Mouse (Mus musculus) liver, embryonic 15.5 days (tissue): ENCODE data around the gene Stn1. TPM values are rescaled to one million over a fixed set of nuclear protein-coding genes. Genes with fewer than 3 reads are reported as not detected.
A peak's percentile ranks its signal among the peaks of the same experiment; 100 is the strongest.

Source experiments
- ATAC-seq: fragments of 200-750 bp; cut with Nextera tagmentation; 2 replicates; pipeline ENCODE4 v1.8.0; 2017; ENCODE audit warnings: moderate number of reproducible peaks, mild to moderate bottlenecking, moderate library complexity; ENCODE audit not compliant: insufficient read depth
- H3K27ac ChIP-seq: fragments of 300-500 bp; sonication (generic); replicated peaks from 2 replicates; pipeline ENCODE4 v1.5.1; 2015; ENCODE audit warnings: mild to moderate bottlenecking, inconsistent platforms
- H3K27me3 ChIP-seq: fragments of 300-500 bp; sonication (generic); 2 replicates; pipeline ENCODE4 v1.6.1; 2015; ENCODE audit warnings: mild to moderate bottlenecking, inconsistent platforms
- H3K36me3 ChIP-seq: fragments of 300-500 bp; sonication (generic); replicated peaks from 2 replicates; pipeline ENCODE4 v1.6.1; 2015; ENCODE audit warnings: moderate library complexity, mild to moderate bottlenecking, inconsistent platforms
- H3K4me1 ChIP-seq: fragments of 300-500 bp; sonication (generic); replicated peaks from 2 replicates; pipeline ENCODE4 v1.6.1; 2015; ENCODE audit warnings: inconsistent platforms
- H3K4me2 ChIP-seq: fragments of 300-500 bp; sonication (generic); 2 replicates; pipeline ENCODE4 v1.6.1; 2015; ENCODE audit warnings: moderate library complexity, mild to moderate bottlenecking, inconsistent platforms
- H3K4me3 ChIP-seq: fragments of 300-500 bp; sonication (generic); replicated peaks from 2 replicates; pipeline ENCODE4 v1.5.1; 2015; ENCODE audit warnings: mild to moderate bottlenecking, inconsistent platforms
- H3K9ac ChIP-seq: fragments of 300-500 bp; sonication (generic); 2 replicates; pipeline ENCODE4 v1.6.1; 2015; ENCODE audit warnings: moderate library complexity, mild to moderate bottlenecking, inconsistent platforms
- H3K9me3 ChIP-seq: fragments of 300-500 bp; sonication (generic); replicated peaks from 2 replicates; pipeline ENCODE4 v1.6.1; 2016; ENCODE audit warnings: inconsistent platforms
- WGBS: fragments of 180-500 bp; shearing (Covaris S2); methylation state at CpG from one replicate; pipeline ENCODE4 v1.1.7; 2015; ENCODE audit warnings: mixed read lengths; ENCODE audit not compliant: insufficient replicate concordance; 5-methylcytosine and 5-hydroxymethylcytosine counted together
- polyA plus RNA-seq: library from polyadenylated mRNA; unstranded; fragments of >200 nt; fragmentation: Nextera tagmentation; extraction: Ambion mirVana; gene quantifications from 2 replicates; pipeline ENCODE4 v1.2.1, GENCODE M21; 2015

Gene Stn1
- polyA plus RNA-seq, 1 experiment from 2014 or later, result 8.4 TPM

DNA sequence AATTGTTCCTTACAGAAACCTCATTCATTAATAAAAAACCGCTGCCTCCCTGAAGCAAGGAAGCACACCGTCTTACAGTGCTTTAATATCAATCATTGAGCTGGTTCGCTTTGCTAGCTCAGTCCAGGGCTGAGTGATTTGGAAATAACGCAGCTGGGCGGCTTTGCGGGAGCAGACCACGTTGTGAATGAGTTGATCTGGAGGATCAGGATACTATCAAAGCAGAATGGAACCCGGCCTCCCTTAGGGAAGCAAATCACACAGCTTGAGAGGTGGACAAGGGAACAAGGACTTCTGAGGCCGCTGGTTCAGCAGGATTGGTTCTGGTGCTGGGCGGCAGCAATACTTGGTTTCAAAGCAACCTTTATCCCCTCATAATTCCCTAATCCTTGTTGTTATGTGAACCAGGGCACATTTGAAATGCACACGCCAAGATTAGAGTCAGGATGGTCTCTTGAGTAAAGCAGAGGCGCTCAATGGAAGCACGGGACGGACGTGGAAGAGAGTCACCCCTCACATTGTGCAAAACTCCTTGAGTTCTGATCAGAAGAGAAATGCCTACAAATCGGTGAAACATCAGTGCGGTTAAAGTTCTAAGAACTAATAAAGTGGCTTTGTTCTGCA is 27.8 kb upstream of the Stn1 start:
- Histone ChIP-seq H3K4me3 (no peak overlapping the region), H3K9me3 (no peaks in the 10 kb centered on the region), H3K27ac (no peak overlapping the region), H3K4me2 (no peak overlapping the region), H3K36me3 (no peaks in the 10 kb centered on the region), H3K4me1 (peaks cover 26% of the 10 kb centered on the region), H3K27me3 (no peaks in the 10 kb centered on the region; the same call in 1 of the 2 replicates), H3K9ac (no peak overlapping the region)
- WGBS, result 75% methylated on average over 17 of the region's 17 CpGs
- ATAC-seq, result no peak

DNA sequence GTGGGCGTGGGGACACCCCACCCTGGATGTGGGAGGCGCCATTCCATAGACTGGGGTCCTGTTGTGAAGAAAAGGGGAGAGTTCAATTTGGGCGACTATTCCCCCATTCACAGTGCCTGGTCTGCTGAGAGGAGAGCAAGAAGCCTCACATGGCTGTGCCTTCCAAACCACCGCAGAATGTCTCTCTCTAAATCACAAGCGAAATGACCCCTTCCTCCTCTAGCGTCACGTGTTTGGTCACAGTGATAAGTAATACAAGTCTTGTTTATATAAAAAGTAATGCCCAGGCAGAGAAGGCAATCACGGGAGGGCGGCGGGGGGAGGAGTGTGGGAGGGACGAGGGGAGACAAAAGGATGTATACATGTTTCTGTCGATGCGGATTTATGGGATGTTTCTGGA is 26.4 kb upstream of the Stn1 start:
- no peaks in the 10 kb centered on the region for H3K27me3 ChIP-seq
- peaks cover 33% of the 10 kb centered on the region for H3K4me1 ChIP-seq
- H3K9ac ChIP-seq, result no peak overlapping the region
- H3K4me2 ChIP-seq, result no peak overlapping the region
- no peak for ATAC-seq
- H3K4me3 ChIP-seq, result no peak overlapping the region
- whole genome bisulfite sequencing, result 56% methylated on average over 13 of the region's 13 CpGs
- no peak overlapping the region for H3K27ac ChIP-seq
- H3K9me3 ChIP-seq, result no peaks in the 10 kb centered on the region
- H3K36me3 ChIP-seq, result no peaks in the 10 kb centered on the region

- Histone ChIP-seq H3K4me3 (no peak overlapping the region), H3K4me2 (no peak overlapping the region), H3K27me3 (no peaks in the 10 kb centered on the region), H3K9me3 (no peaks in the 10 kb centered on the region), H3K4me1 (peaks cover 33% of the 10 kb centered on the region), H3K36me3 (no peaks in the 10 kb centered on the region), H3K27ac (no peak overlapping the region), H3K9ac (no peak overlapping the region)
- ATAC-seq, result no peak
- WGBS, result 55% methylated on average over 5 of the region's 5 CpGs
Measured at GRCm38 (mm10) chr19:47561996-47562441, 24.7 kb upstream of the Stn1 start.

DNA sequence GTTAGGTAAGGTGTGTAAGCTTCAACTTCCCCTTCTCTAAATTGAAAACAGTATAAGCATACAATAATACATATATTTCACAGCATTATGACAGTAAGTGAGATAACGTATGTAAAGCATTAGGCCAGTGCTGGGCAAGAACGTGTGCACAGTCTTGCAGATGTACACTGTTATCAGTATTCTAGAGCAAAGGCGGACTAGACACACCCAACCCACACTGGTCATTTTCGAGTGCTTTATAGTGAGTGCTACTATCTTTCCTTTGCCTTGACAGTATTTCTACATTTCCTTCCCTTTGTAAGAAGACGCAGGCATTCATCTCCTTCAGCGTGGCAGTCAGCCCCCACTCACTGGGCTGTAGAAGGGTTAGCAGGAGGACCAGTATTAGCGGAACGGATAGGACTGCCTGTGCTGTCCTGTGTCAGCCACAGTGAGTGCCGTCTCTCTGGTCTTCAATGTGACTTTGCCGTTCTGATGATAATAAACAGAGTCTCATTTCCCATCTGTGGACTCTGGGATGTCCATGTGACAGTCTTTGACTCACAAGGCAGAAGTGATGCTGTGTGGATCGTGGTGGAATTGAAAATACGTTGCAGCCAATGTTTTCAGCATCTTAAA is 23.3 kb upstream of the Stn1 start:
- 33% methylated on average over 12 of the region's 12 CpGs for WGBS
- Histone ChIP-seq H3K27ac (0 out of 2 replicates have a peak overlapping the region, but pooled peaks have one; percentile 24), H3K4me1 (peaks cover 22% of the 10 kb centered on the region), H3K9me3 (no peaks in the 10 kb centered on the region), H3K4me2 (peak overlapping the region; percentile 43), H3K9ac (no peak overlapping the region; the same call in 1 of the 2 replicates), H3K36me3 (no peaks in the 10 kb centered on the region), H3K27me3 (no peaks in the 10 kb centered on the region), H3K4me3 (no peak overlapping the region)
- ATAC-seq, result peak; percentile 83

- H3K9ac ChIP-seq, result no peak overlapping the region
- no peak for ATAC-seq
- no peak overlapping the region for H3K27ac ChIP-seq
- H3K4me1 ChIP-seq, result peaks cover 18% of the 10 kb centered on the region
- 57% methylated on average over 14 of the region's 14 CpGs for WGBS
- no peaks in the 10 kb centered on the region for H3K9me3 ChIP-seq
- H3K4me3 ChIP-seq, result no peak overlapping the region
- H3K27me3 ChIP-seq, result no peaks in the 10 kb centered on the region
- no peaks in the 10 kb centered on the region for H3K36me3 ChIP-seq
- H3K4me2 ChIP-seq, result peak overlapping the region; percentile 43; the same call in 1 of the 2 replicates
Measured at GRCm38 (mm10) chr19:47559751-47560512, 22.6 kb upstream of the Stn1 start.

DNA sequence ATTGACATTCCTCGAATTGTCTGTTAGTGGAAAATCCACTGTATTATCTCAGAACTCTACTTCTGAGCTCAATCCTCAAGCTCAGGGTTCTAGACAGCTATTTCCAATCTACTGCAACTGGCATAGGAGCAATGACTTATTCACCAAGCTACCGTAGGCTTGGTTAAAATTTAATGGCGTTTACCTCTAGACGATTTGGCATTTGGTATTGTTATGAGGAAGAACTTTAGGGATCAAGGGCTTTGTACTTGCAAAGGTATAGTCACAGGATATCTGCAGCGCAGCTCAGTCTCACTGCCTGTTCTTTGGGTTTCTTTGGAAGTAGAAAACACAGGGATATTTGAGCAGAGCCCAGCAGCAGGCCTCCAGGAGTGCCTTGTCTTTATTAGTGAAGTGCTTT is 21.8 kb upstream of the Stn1 start:
- Histone ChIP-seq H3K36me3 (no peaks in the 10 kb centered on the region), H3K9ac (no peak overlapping the region), H3K4me3 (no peak overlapping the region), H3K4me1 (peaks cover 18% of the 10 kb centered on the region), H3K4me2 (no peak overlapping the region), H3K27me3 (no peaks in the 10 kb centered on the region), H3K9me3 (no peaks in the 10 kb centered on the region), H3K27ac (no peak overlapping the region)
- 80% methylated on average over 5 of the region's 5 CpGs for WGBS
- no peak for ATAC-seq

GRCm38 (mm10) chr19:47549584-47549983 is 12.3 kb upstream of the Stn1 start:
- no peaks in the 10 kb centered on the region for H3K27me3 ChIP-seq
- H3K9me3 ChIP-seq, result no peaks in the 10 kb centered on the region
- no peak for ATAC-seq
- H3K4me2 ChIP-seq, result no peak overlapping the region
- H3K4me3 ChIP-seq, result no peak overlapping the region
- no peaks in the 10 kb centered on the region; the same call in 1 of the 2 replicates for H3K4me1 ChIP-seq
- no peak overlapping the region for H3K9ac ChIP-seq
- H3K36me3 ChIP-seq, result no peaks in the 10 kb centered on the region
- no peak overlapping the region for H3K27ac ChIP-seq
- WGBS, result 67% methylated on average over 4 of the region's 4 CpGs

- Histone ChIP-seq H3K27ac (no peak overlapping the region), H3K27me3 (no peaks in the 10 kb centered on the region), H3K9me3 (no peaks in the 10 kb centered on the region), H3K9ac (no peak overlapping the region), H3K4me3 (no peak overlapping the region), H3K4me2 (no peak overlapping the region), H3K4me1 (no peaks in the 10 kb centered on the region; the same call in 1 of the 2 replicates), H3K36me3 (no peaks in the 10 kb centered on the region)
- WGBS, result 77% methylated on average over 9 of the region's 9 CpGs
- ATAC-seq, result no peak
Measured at GRCm38 (mm10) chr19:47549174-47549573, 11.9 kb upstream of the Stn1 start.

- Histone ChIP-seq H3K27ac (no peak overlapping the region), H3K36me3 (no peaks in the 10 kb centered on the region), H3K4me3 (no peak overlapping the region), H3K4me1 (no peaks in the 10 kb centered on the region; the same call in 1 of the 2 replicates), H3K27me3 (no peaks in the 10 kb centered on the region), H3K9me3 (no peaks in the 10 kb centered on the region), H3K9ac (no peak overlapping the region), H3K4me2 (no peak overlapping the region)
- WGBS, result 76% methylated on average over 11 of the region's 11 CpGs
- ATAC-seq, result peak; percentile 73
Measured at GRCm38 (mm10) chr19:47548432-47549076, 11.2 kb upstream of the Stn1 start.

- Histone ChIP-seq H3K4me1 (no peaks in the 10 kb centered on the region; the same call in 1 of the 2 replicates), H3K9ac (no peak overlapping the region), H3K9me3 (no peaks in the 10 kb centered on the region), H3K4me3 (no peak overlapping the region), H3K36me3 (no peaks in the 10 kb centered on the region), H3K27me3 (peaks cover 16% of the 10 kb centered on the region; the same call in 1 of the 2 replicates), H3K4me2 (no peak overlapping the region), H3K27ac (no peak overlapping the region)
- no peak for ATAC-seq
Measured at GRCm38 (mm10) chr19:47545528-47545927, 8.2 kb upstream of the Stn1 start.

DNA sequence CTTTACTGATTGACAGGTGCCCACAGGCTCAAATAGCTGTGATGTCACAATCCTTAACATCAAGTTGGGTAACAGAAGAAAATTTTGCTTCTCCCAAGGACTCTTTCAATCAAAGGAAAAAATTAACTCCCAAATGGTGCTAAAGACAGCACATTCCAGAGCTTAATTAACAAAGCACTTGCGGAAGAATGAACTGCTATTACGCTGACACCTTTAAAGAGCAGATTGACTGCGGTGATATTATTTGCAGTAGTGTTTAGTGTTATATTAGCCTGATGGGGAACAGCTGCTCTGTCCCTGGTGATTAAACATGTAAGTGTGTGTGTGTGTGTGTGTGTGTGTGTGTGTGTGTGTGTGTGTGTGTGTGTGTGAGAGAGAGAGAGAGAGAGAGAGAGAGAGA is 7.7 kb upstream of the Stn1 start:
- no peak overlapping the region for H3K4me2 ChIP-seq
- ATAC-seq, result no peak
- H3K9ac ChIP-seq, result no peak overlapping the region
- 74% methylated on average over 3 of the region's 3 CpGs for WGBS
- H3K27ac ChIP-seq, result no peak overlapping the region
- no peak overlapping the region for H3K4me3 ChIP-seq
- no peaks in the 10 kb centered on the region for H3K9me3 ChIP-seq
- H3K36me3 ChIP-seq, result no peaks in the 10 kb centered on the region
- H3K4me1 ChIP-seq, result no peaks in the 10 kb centered on the region; the same call in 1 of the 2 replicates
- H3K27me3 ChIP-seq, result peaks cover 16% of the 10 kb centered on the region; the same call in 1 of the 2 replicates
